Mouse (Mus musculus) brain, embryonic 14.5 days (tissue): ENCODE measurements at regions not wholly inside any gene's neighbourhood (a gene's known extent, or its start where the extent isn't known, plus 50 kb on each side); places are given as distances from the start of the nearest gene placed in this dataset.

Experiments
- CTCF ChIP-seq: fragments of 200-500 bp; IDR thresholded peaks from 2 replicates; pipeline ENCODE4 v1.5.1; 2012; ENCODE audit warnings: inconsistent platforms, mild to moderate bottlenecking, moderate library complexity, borderline replicate concordance; ENCODE audit not compliant: insufficient read depth, insufficient read length; ENCODE audit errors: extremely low read depth
- POLR2A ChIP-seq: fragments of 200-500 bp; IDR thresholded peaks from 2 replicates; pipeline ENCODE4 v1.6.1; 2012; ENCODE audit warnings: mild to moderate bottlenecking, inconsistent platforms, borderline replicate concordance; ENCODE audit not compliant: poor library complexity, insufficient read depth, insufficient read length, severe bottlenecking; ENCODE audit errors: extremely low read depth

DNA sequence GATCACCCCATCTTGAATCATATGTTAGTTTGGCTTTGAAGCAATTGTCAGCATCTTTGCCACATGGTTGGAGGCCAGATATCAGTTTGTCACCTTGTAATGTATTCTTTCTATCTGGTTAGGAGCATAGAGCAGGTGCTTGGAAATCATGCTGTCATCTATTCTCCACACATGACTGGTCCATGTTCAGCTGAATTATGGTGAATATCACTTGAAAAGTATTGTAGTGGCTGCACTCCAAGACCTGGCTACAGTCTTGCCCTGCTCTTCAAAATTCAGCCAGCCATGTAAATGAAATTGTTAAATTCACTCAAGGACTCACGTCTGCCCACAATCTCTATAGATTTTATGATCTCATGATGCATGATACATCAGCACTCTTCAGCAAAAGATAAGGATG, 384.2 kb upstream of the Nova1 start:
- TF ChIP-seq POLR2A (no peak), CTCF (no peak)
